Mouse (Mus musculus) midbrain, embryonic 11.5 days (tissue): ENCODE results near the gene Foxl1. TPM values are rescaled to one million over a fixed set of nuclear protein-coding genes. Genes with fewer than 3 reads are reported as not detected.

ENCODE experiments used
- ATAC-seq: fragments of 200-750 bp; cut with Nextera tagmentation; 2 replicates; pipeline ENCODE4 v1.8.0; 2017; ENCODE audit warnings: moderate TSS enrichment, moderate library complexity; ENCODE audit not compliant: low FRiP score
- DNase-seq: peaks from one replicate; pipeline ENCODE4 v3.0.0; 2015; ENCODE audit warnings: low spot score; ENCODE audit errors: missing footprints
- H3K27ac ChIP-seq: fragments of 300-500 bp; sonication (generic); 2 replicates; pipeline ENCODE4 v1.5.1; 2014; ENCODE audit warnings: low read depth, low read length
- H3K27me3 ChIP-seq: fragments of 300-500 bp; sonication (generic); 2 replicates; pipeline ENCODE4 v1.6.1; 2014; ENCODE audit warnings: mild to moderate bottlenecking, low read length, moderate library complexity, mixed read lengths; ENCODE audit not compliant: control insufficient read depth, insufficient read depth
- H3K36me3 ChIP-seq: fragments of 300-500 bp; sonication (generic); 2 replicates; pipeline ENCODE4 v1.6.1; 2014; ENCODE audit warnings: mild to moderate bottlenecking, low read length, moderate library complexity, mixed read lengths; ENCODE audit not compliant: control insufficient read depth, insufficient read depth
- H3K4me1 ChIP-seq: fragments of 300-500 bp; sonication (generic); 2 replicates; pipeline ENCODE4 v1.6.1; 2014; ENCODE audit warnings: low read length; ENCODE audit not compliant: control insufficient read depth, insufficient read depth
- H3K4me2 ChIP-seq: fragments of 300-500 bp; sonication (generic); 2 replicates; pipeline ENCODE4 v1.6.1; 2014; ENCODE audit warnings: mild to moderate bottlenecking, moderate library complexity
- H3K4me3 ChIP-seq: fragments of 300-500 bp; sonication (generic); 2 replicates; pipeline ENCODE4 v1.5.1; 2014; ENCODE audit warnings: low read depth, low read length
- H3K9ac ChIP-seq: fragments of 300-500 bp; sonication (generic); 2 replicates; pipeline ENCODE4 v1.6.1; 2014; ENCODE audit warnings: low read length
- H3K9me3 ChIP-seq: fragments of 300-500 bp; sonication (generic); 2 replicates; pipeline ENCODE4 v1.6.1; 2016; ENCODE audit warnings: low read length; ENCODE audit not compliant: control insufficient read depth
- WGBS: fragments of 180-500 bp; shearing (Covaris S2); extraction: QIAGEN DNeasy Blood & Tissue Kit; methylation state at CpG from one replicate; pipeline ENCODE4 v1.1.7; 2014; 5-methylcytosine and 5-hydroxymethylcytosine counted together
- polyA plus RNA-seq: library from polyadenylated mRNA; unstranded; fragments of >200 nt; fragmentation: Nextera tagmentation; extraction: Ambion mirVana; gene quantifications from 2 replicates; pipeline ENCODE4 v1.2.1, GENCODE M21; 2014

The Foxl1 gene
- polyA plus RNA-seq, 1 experiment from 2014 or later: 0.79 TPM

DNA sequence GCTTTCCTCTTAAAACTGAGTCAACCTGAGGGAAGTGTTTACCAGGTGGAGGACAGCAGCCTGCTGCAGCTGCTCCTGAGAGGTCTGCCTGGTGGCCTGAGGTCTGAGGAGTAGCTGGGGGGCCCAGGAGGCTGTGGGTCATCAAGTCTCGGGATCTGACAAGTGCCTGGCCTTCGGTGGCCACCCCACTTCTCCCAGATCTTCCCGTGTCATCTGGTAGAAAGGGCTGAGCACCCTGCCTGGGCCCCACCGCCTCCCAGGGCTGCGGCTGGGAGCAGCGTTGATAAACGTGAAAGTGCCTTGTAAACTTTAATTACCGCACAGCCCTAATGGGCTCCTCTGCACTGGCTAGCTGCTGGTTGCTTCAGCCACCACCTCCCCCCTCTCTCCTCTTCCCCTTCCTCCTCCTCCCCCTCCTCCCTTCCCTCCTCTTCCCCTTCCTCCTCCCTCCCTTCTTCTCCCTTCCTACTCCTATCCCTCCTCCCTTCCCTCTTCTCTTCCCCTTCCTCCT is 20.9 kb downstream of the Foxl1 start:
- H3K9ac ChIP-seq: no peak overlapping the region
- WGBS: 61% methylated on average over 8 of the region's 8 CpGs
- H3K4me1 ChIP-seq: no peaks in the 10 kb centered on the region
- H3K27me3 ChIP-seq: no peaks in the 10 kb centered on the region
- H3K36me3 ChIP-seq: no peaks in the 10 kb centered on the region
- no peak for ATAC-seq
- no peak overlapping the region for H3K4me3 ChIP-seq
- no peak for DNase-seq
- no peak overlapping the region for H3K27ac ChIP-seq
- no peak overlapping the region for H3K4me2 ChIP-seq
- no peaks in the 10 kb centered on the region for H3K9me3 ChIP-seq

DNA sequence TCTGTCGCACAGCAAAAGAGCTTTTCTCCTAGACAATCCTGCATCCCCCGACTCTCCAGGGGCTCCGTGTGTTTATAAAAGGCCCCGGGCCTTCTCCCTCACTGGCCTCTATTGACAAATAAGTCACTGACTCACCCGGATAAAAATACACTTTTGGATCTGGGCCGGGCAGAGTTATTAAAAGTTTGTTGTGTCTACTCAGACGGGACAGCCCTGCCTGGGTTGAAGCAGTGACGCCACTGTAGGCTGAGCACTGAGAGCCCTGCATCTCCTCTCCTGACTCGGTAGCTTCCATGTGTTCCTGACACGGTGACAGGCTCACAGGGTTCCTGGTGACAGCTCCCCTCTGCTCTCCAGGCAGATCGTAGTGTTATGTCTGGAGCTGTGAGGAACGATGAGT is 24.7 kb downstream of the Foxl1 start:
- WGBS: 76% methylated on average over 12 of the region's 12 CpGs
- DNase-seq: no peak
- Histone ChIP-seq H3K27ac (no peak overlapping the region), H3K9ac (no peak overlapping the region), H3K36me3 (no peaks in the 10 kb centered on the region), H3K4me3 (no peak overlapping the region), H3K9me3 (no peaks in the 10 kb centered on the region), H3K4me2 (no peak overlapping the region), H3K27me3 (no peaks in the 10 kb centered on the region), H3K4me1 (no peaks in the 10 kb centered on the region)
- ATAC-seq: no peak

GRCm38 (mm10) chr8:121156990-121157491 is 29.3 kb downstream of the Foxl1 start:
- DNase-seq (no peak), ATAC-seq (no peak)
- no peaks in the 10 kb centered on the region for H3K27me3 ChIP-seq
- H3K9me3 ChIP-seq: no peaks in the 10 kb centered on the region
- no peak overlapping the region for H3K4me2 ChIP-seq
- H3K27ac ChIP-seq: no peak overlapping the region
- no peak overlapping the region for H3K9ac ChIP-seq
- H3K36me3 ChIP-seq: no peaks in the 10 kb centered on the region
- WGBS: 86% methylated on average over 7 of the region's 7 CpGs
- no peaks in the 10 kb centered on the region for H3K4me1 ChIP-seq
- no peak overlapping the region for H3K4me3 ChIP-seq

GRCm38 (mm10) chr8:121158812-121159211 is 31.1 kb downstream of the Foxl1 start:
- Histone ChIP-seq H3K27me3 (no peaks in the 10 kb centered on the region), H3K9me3 (no peaks in the 10 kb centered on the region), H3K9ac (no peak overlapping the region), H3K4me2 (no peak overlapping the region), H3K4me3 (no peak overlapping the region), H3K27ac (no peak overlapping the region), H3K36me3 (no peaks in the 10 kb centered on the region), H3K4me1 (no peaks in the 10 kb centered on the region)
- 84% methylated on average over 13 of the region's 13 CpGs for WGBS
- ATAC-seq (no peak), DNase-seq (no peak)

DNA sequence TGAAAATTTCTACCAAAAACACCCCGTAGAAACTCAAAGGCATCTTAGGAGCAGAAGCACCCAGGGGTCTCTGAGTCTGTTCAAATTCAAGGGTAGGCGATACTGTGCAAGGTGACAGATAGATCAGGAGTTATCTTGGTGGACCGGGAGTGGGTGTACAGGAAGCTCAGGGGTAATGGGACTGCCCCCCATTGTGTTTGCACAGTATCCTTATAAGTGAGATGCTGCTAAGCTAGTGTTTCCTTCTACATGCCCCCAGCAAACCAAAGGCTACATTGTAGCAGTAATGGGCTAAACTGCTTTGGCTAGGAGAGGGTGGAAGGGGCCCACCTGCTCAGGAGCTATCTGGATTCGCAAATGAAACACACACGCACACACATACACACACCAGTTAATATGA is 33.7 kb downstream of the Foxl1 start:
- Histone ChIP-seq H3K36me3 (no peaks in the 10 kb centered on the region), H3K27ac (no peak overlapping the region), H3K9me3 (no peaks in the 10 kb centered on the region), H3K4me2 (no peak overlapping the region), H3K4me3 (no peak overlapping the region), H3K9ac (no peak overlapping the region), H3K27me3 (no peaks in the 10 kb centered on the region), H3K4me1 (no peaks in the 10 kb centered on the region)
- ATAC-seq: no peak
- 87% methylated on average over 5 of the region's 5 CpGs for WGBS
- no peak for DNase-seq

GRCm38 (mm10) chr8:121162413-121162812 is 34.7 kb downstream of the Foxl1 start:
- no peak for ATAC-seq
- DNase-seq: no peak
- Histone ChIP-seq H3K4me2 (no peak overlapping the region), H3K9me3 (no peaks in the 10 kb centered on the region), H3K36me3 (no peaks in the 10 kb centered on the region), H3K4me1 (no peaks in the 10 kb centered on the region), H3K27ac (no peak overlapping the region), H3K4me3 (no peak overlapping the region), H3K27me3 (no peaks in the 10 kb centered on the region), H3K9ac (no peak overlapping the region)
- 69% methylated on average over 4 of the region's 4 CpGs for WGBS

DNA sequence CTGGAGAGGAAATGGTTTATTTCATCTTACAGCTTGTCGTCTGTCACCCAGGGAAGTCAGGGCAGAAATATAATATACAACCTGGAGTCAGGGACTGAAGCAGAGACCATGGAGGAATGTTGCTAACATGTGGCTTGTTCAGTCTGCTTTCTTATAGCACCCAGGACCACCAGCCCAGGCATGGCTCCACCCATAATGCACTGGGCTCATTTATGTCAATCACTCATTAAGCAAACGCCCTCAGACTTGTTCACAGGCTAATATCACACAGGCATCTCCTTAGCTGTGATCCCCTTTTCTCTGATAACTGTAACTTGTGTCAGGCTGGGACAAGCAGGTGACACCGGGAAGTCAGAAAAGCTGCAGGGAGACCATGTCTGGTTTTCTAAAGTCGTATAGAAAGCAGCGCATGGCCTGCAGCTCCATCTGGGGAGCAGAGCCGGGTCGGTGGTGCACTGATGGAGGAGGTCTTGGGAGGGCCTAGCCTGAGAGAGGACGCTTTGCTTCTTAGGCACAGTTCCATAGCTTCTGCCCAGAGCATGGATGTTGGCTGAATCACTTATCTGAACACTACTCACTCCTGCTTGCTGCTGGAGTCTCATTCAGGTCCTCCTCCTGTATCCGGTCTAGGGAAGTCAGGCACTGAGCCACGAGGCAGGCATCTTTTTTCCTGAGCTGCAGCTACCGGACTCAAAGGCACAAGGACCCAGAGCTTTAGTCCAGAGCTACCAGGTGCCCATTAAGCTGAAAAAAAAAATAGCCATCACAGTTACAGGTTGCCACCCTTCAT is 35.4 kb downstream of the Foxl1 start:
- no peak for DNase-seq
- Histone ChIP-seq H3K4me2 (no peak overlapping the region), H3K4me1 (no peaks in the 10 kb centered on the region), H3K27ac (no peak overlapping the region), H3K4me3 (no peak overlapping the region), H3K9me3 (no peaks in the 10 kb centered on the region), H3K36me3 (no peaks in the 10 kb centered on the region), H3K9ac (no peak overlapping the region), H3K27me3 (no peaks in the 10 kb centered on the region)
- ATAC-seq: no peak
- WGBS: 78% methylated on average over 11 of the region's 11 CpGs

DNA sequence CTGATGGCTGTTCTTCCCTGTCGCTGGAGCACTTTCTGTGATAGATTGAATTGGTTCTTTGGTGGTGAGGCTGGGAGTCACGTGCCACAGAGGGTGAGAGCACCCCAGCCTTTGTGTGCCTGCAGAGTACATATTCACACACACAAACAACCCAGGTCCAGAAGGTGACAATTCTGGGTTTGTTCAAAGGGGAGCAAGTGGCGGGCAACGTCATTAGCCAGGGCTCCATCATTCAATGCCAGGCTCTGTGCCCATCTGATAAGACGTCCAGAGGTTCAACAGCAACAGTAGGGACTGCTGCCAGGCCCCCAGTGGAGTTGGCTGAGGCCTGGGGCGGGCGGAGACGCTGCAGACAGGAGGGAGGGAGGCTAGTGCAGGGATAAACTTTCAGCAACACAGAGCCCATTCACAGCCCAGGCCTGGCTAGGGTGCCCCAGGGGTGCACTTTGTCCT is 36.3 kb downstream of the Foxl1 start:
- Histone ChIP-seq H3K27ac (no peak overlapping the region), H3K36me3 (no peaks in the 10 kb centered on the region), H3K4me2 (no peak overlapping the region), H3K4me3 (no peak overlapping the region), H3K4me1 (no peaks in the 10 kb centered on the region), H3K9ac (no peak overlapping the region), H3K9me3 (no peaks in the 10 kb centered on the region), H3K27me3 (no peaks in the 10 kb centered on the region)
- no peak for ATAC-seq
- no peak for DNase-seq
- 70% methylated on average over 8 of the region's 8 CpGs for WGBS

DNA sequence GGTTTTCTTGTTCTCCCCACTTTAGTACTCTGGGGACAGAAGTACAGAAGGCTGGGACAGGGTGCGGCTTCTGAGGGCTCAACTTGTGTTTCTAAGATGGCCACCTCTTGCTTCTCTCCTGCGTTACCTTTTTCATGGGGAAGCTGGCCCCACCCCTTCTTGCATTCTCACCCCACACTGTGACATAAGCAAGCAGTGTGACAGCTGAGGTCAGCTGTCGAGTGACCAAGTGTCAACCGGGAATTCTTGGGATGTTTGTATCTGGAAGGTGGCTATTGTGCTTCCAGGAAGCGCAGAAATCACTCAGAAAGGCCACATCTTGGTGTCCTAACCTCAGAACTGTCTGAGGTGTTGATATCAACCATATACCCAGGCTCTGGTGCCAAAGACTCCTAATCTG is 40.3 kb downstream of the Foxl1 start:
- H3K4me3 ChIP-seq: no peak overlapping the region
- no peak overlapping the region for H3K27ac ChIP-seq
- H3K4me1 ChIP-seq: peaks cover 3% of the 10 kb centered on the region; the same call in 1 of the 2 replicates
- H3K9me3 ChIP-seq: no peaks in the 10 kb centered on the region
- ATAC-seq (no peak), DNase-seq (no peak)
- 64% methylated on average over 5 of the region's 5 CpGs for WGBS
- H3K4me2 ChIP-seq: no peak overlapping the region
- no peak overlapping the region for H3K9ac ChIP-seq
- H3K27me3 ChIP-seq: no peaks in the 10 kb centered on the region
- H3K36me3 ChIP-seq: no peaks in the 10 kb centered on the region
